Mouse (Mus musculus): ENCODE results near the gene Ccr1l1. TPM values are rescaled to one million over a fixed set of nuclear protein-coding genes. Genes with fewer than 3 reads are reported as not detected.

Ccr1l1 gene
- total RNA-seq, 2 experiments from 2014 or later = not detected

- DNase-seq = no peak
These were observed 20.2 kb downstream of the Ccr1l1 start for GRCm38 (mm10) chr9:123957911-123958413.

GRCm38 (mm10) chr9:123956892-123957291, 21.3 kb downstream of the Ccr1l1 start:
- DNase-seq = no peak

GRCm38 (mm10) chr9:123953551-123953950, 24.7 kb downstream of the Ccr1l1 start:
- DNase-seq = no peak

GRCm38 (mm10) chr9:123951176-123951575, 27.0 kb downstream of the Ccr1l1 start:
- DNase-seq = no peak

GRCm38 (mm10) chr9:123949432-123949831, 28.8 kb downstream of the Ccr1l1 start:
- no peak for DNase-seq

GRCm38 (mm10) chr9:123947815-123948214, 30.4 kb downstream of the Ccr1l1 start:
- DNase-seq = no peak

GRCm38 (mm10) chr9:123942025-123942424, 36.2 kb downstream of the Ccr1l1 start:
- DNase-seq = no peak

GRCm38 (mm10) chr9:123941316-123941715, 36.9 kb downstream of the Ccr1l1 start:
- DNase-seq = no peak

- DNase-seq = no peak
These were observed 37.6 kb downstream of the Ccr1l1 start for GRCm38 (mm10) chr9:123940628-123941027.

GRCm38 (mm10) chr9:123940168-123940567, 38.0 kb downstream of the Ccr1l1 start:
- DNase-seq = no peak

- DNase-seq = no peak
These were observed 40.2 kb downstream of the Ccr1l1 start for GRCm38 (mm10) chr9:123937989-123938388.

- no peak for DNase-seq
These were observed 41.5 kb downstream of the Ccr1l1 start for GRCm38 (mm10) chr9:123936604-123937280.

GRCm38 (mm10) chr9:123935776-123936175, 42.4 kb downstream of the Ccr1l1 start:
- DNase-seq = no peak

GRCm38 (mm10) chr9:123935346-123935745, 42.9 kb downstream of the Ccr1l1 start:
- no peak for DNase-seq

GRCm38 (mm10) chr9:123933716-123934445, 44.3 kb downstream of the Ccr1l1 start:
- no peak for DNase-seq

- DNase-seq = no peak
These were observed 45.1 kb downstream of the Ccr1l1 start for GRCm38 (mm10) chr9:123932911-123933675.

GRCm38 (mm10) chr9:123931761-123932700, 46.2 kb downstream of the Ccr1l1 start:
- DNase-seq = no peak

- DNase-seq = no peak
These were observed 47.3 kb downstream of the Ccr1l1 start for GRCm38 (mm10) chr9:123930926-123931325.

- DNase-seq = no peak
These were observed 47.7 kb downstream of the Ccr1l1 start for GRCm38 (mm10) chr9:123930476-123930875.

GRCm38 (mm10) chr9:123929936-123930335, 48.3 kb downstream of the Ccr1l1 start:
- no peak for DNase-seq

GRCm38 (mm10) chr9:123928759-123929246, 49.4 kb downstream of the Ccr1l1 start:
- no peak for DNase-seq
